Mouse (Mus musculus) left cerebral cortex, postnatal 25 days (tissue): ENCODE measurements around the gene Sowahb. TPM values are rescaled to one million over a fixed set of nuclear protein-coding genes. Genes with fewer than 3 reads are reported as not detected.
"Not testable (repeated sequence)": the region's sequence is repeated elsewhere in the genome, so short reads cannot be mapped to it uniquely, and the experiment has no call there.

ENCODE experiments used
- DNase-seq, 2 experiments: peaks; one replicate each; pipeline ENCODE4 v3.0.0; 2022; ENCODE audit warnings: low spot score in 2 of 2, mixed read lengths in 1 of 2
- intact Hi-C: fragments of 180-260 bp; cut with DNase I; formaldehyde crosslinking; loops from one replicate; pipeline ENCODE4 v1.15.1; 2025
- total RNA-seq, 2 experiments: library from RNA; stranded (reverse); gene quantifications; 2 replicates each; pipeline ENCODE4 v1.2.3; 2021

Gene Sowahb
- total RNA-seq, 2 experiments from 2014 or later, result 13.1 to 18.7 TPM

DNA sequence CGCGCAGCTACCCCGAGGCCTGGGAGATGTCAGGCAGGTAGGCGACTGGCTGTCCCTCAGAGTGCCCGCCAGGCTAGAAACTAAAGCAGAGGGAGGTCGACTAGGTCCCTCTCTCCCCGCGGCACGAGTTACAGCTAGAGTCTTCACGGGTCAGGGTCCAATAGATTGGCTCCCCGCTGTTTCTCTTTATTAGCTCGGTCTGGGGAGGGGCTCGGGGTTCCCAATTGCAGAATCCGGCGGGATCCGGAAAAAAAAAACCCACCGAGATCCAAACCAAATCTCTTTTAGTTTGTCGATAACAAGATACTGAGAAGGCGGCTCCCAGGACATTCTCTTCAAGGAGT lies 521 bp upstream of the Sowahb start:
- intact Hi-C loops, result loop anchor here (1.0 kb wide), 1 partner anchor 44 kb away; no protein-coding TSS in a partner anchor
- DNase-seq, result no peak

DNA sequence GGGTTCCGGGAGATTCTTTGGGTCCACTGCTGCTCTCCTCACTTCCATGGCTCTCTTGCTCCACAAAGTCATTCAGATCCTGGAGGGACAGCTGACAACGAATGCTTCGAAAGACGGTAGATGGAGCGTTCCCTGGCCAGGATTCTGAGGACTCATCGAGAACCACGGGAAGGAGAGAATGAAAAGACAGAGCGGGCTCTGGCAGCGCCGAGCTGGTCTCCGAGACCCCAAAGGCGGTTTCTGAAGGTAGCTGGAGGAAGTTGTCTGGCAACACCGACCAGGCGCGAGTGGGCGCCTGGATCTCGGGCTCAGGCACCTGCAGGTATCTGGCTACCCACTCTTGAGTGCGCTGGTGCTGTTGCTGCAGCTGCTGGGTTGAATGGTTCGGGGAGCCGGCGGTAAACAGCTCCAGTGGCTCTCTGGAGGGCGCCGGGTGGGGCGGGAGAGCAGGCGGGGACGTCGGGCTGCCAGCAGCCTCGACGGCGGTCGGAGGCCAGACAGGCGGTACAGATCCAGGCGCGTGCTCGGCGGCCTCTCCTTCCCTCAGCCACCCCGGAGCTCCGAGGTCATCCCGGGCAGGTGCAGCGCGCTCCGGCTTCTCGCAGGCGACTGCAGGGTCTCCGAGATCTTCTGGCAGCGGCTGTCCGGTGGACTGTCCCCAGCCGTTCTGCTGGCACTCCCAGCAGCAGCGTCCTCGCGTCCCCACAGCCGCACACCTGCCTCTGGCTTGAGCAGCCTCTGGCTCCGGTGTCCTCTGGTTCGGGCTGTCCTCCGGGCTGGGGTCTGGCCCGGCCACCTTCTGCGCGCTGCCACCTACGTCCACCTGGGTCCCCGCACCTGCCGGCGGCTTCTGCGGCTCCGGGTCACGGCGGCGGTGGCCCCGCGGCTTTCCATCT lies 886 bp downstream of the Sowahb start:
- intact Hi-C loops, result loop anchor here (1.0 kb wide), 1 partner anchor 89 kb away; no protein-coding TSS in a partner anchor
- no peak for DNase-seq

DNA sequence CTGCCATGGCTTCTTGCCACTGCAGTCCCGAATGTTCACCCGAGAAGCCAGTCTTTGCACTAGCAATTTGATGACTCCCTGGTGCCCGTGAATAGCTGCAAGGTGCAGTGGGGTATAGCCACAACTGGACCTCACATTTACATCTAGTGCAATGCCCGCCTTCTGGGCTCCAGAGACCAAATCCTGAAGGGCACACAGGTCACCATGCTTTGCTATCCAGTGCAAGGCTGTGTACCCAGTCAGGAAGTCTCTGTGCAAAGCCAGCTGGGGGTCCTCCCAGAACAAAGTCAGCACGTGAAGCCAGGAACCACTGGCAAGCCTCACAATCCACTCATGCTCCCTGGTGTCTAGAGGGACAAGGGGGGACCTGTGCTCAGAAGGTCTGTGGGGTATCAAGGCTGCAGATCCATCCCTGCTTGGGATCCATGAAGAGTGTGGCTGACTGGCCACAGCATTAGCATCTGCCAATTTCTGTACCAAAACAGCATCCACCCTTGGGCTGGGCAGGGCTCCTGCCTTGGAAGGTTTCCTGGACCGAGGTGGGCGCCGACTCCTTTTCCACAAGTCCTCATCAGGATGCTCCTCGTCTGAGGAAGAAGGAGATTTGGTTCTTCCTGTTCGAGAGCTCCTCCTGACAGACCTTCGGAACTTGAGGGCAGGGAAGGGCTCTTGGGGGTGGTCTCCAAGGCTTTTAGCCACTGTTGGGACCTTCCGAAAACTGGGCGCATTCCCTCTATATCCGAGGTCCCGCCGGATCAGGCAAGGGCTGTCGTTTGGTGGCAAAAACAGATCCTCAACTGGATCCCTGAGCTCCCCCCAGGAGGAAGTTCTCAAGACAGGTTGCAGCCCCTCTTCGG lies 1.8 kb downstream of the Sowahb start:
- peak in 1 of 2 experiments; percentile 53 for DNase-seq
- intact Hi-C loops, result loop anchor here (1.0 kb wide), 1 partner anchor 88 kb away; no protein-coding TSS in a partner anchor

DNA sequence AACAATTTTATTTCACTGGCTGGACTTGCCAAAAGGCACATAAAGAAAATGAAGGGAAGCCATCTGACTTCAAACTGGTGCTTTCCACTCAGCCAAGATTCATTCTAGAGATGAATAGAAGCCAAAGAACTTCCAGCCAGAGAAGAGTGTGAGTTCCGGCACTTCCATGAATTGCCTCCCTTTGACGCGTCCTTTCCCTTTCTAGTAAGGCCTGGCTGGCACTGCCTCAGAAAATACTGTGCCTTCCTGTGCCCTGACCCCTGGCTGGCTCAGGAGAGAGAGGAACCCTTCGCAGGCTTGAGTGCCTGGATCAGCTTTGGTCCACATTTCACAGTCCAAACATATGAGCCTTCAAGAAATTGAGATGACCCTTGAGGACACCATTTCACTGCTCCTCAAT lies 2.8 kb downstream of the Sowahb start:
- peak in 1 of 2 experiments; percentile 41 for DNase-seq
- intact Hi-C loops, result no loop called here

- intact Hi-C loops, result no loop called here
- no peak for DNase-seq
Measured at GRCm38 (mm10) chr5:93041276-93041675, 3.5 kb downstream of the Sowahb start.

GRCm38 (mm10) chr5:93040095-93040494 lies 4.7 kb downstream of the Sowahb start:
- no peak for DNase-seq
- intact Hi-C loops, result no loop called here

DNA sequence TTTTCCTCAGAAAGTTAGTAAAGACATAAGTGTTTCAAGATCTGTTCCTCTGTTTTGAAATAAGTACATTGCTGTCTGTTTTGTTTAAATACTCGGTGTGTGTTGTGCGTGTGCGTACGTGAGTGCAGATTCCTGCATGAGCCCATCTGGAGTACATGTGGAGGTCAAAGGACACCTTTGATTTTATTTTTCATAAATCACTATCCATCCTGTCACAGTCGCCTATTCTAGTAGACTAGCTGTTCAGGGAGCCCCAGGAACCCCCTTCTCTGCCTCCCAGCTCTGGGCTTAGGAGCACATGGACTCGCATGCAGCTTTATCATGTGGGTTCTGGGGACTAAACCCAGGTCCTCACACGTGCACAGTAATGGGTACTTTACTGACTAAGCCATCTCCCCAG lies 8.6 kb downstream of the Sowahb start:
- intact Hi-C loops, result no loop called here
- no peak for DNase-seq

- DNase-seq, result no peak
- intact Hi-C loops, result no loop called here
Measured at GRCm38 (mm10) chr5:93035285-93035684, 9.5 kb downstream of the Sowahb start.

- no peak for DNase-seq
Measured at GRCm38 (mm10) chr5:93033087-93033870, 11.5 kb downstream of the Sowahb start.

DNA sequence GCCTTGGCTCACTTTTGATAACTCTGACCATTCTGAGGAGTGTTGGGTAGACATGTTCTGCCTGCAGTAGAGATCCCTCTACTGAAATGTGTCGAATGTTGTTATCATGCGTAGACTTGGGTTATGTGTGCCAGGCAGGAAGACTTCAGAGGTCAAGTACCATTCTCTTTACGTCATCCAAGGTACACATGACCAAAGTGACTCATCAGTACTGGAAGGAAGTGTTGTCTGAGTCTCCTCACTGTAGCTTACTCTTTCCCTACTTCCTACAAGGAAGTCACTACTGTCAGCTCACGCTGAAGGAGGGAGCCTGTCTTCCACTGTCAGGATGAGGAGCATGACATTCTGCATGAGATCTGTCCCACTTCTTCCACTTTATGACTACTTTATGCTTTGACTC lies 12.2 kb downstream of the Sowahb start:
- intact Hi-C loops, result no loop called here
- DNase-seq, result no peak

More at GRCm38 (mm10) chr5:93033087-93033870, 11.5 kb downstream of the Sowahb start:
- intact Hi-C loops, result no loop called here

DNA sequence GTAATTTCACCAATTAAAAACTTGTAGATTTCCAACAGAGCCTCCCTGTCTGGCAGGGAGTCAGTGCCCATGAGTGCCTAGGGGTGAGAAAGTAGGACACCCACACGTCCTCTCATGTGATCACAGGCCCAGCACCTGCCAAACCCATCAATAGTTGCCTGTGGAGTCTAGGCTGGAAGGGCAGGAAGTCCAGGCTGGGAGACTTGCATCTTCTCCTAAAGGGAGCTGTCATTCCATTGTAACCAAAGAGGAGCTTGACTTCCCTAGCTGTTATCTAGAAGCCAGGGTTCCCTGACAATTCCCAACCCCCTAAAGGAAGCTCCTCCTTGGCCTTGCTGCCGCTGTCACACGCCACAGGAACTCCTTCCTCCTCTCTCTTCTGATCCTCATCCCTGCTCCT lies 14.0 kb downstream of the Sowahb start:
- intact Hi-C loops, result no loop called here
- no peak for DNase-seq

GRCm38 (mm10) chr5:93030411-93030810 lies 14.4 kb downstream of the Sowahb start:
- DNase-seq, result no peak
- intact Hi-C loops, result no loop called here

DNA sequence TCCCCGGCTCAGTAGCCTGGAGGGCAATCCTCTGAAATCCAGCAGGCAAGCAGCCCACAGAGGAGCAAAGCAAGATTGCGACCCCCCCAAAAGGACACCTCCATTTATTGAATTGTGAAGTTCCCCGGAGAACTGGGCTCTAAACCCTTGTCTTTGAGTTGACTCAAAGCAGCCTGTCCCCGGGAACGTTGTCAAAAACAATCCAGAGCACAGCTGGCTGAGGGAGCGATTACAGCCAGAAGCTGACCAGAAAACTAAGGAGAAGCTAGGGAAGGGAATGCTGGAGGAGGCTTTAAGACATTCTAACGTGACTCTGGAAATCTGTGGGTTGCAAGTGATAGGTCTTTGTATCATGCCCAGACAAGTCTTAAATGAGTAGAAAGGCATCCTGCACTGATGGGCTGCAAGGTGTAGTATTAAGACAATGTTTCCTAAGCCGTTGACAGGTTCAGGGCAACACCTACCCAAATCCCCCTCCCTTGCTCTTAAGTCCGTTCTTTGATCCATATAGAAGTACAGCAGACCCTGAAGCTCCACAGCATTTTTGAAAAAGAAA lies 17.6 kb downstream of the Sowahb start:
- intact Hi-C loops, result no loop called here
- no peak for DNase-seq

- intact Hi-C loops, result no loop called here
Measured at GRCm38 (mm10) chr5:93026437-93027119, 18.2 kb downstream of the Sowahb start.

GRCm38 (mm10) chr5:93024754-93025280 lies 20.0 kb downstream of the Sowahb start:
- intact Hi-C loops, result no loop called here
- DNase-seq, result peak in 1 of 2 experiments; percentile 71

More at GRCm38 (mm10) chr5:93026437-93027119, 18.2 kb downstream of the Sowahb start:
- DNase-seq, result no peak

DNA sequence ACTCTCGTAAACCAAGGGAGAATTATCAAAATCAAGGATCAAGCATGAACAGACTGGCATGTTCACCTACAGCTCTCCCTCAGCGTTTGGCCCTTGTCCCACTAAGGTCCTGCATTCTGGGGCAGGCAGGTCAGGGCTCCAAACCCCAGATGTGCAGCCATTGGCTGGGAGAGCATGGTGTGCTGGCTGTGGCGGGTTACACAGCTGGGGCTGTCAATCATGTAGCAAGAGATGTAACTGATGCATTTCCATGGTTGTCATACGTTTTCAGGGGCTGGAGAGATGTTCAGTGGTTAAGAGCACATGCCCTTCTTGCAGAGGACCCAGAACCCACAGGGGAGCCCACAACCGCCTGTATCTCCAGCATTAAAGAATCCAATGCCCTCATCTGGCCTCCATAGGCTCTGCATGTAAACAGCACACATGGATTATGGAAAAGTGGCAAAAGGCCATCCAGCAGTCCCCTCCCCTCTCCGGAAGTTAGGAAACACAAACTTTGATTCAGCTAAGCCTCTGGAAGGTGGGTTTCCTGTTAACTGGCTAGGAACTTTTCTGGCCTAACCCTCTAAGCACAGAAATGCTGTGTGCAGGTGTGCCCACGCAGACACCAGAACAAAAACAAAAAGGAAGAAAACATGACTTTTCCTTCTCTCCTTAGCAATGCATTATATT lies 22.6 kb downstream of the Sowahb start:
- DNase-seq, result no peak
- intact Hi-C loops, result no loop called here

DNA sequence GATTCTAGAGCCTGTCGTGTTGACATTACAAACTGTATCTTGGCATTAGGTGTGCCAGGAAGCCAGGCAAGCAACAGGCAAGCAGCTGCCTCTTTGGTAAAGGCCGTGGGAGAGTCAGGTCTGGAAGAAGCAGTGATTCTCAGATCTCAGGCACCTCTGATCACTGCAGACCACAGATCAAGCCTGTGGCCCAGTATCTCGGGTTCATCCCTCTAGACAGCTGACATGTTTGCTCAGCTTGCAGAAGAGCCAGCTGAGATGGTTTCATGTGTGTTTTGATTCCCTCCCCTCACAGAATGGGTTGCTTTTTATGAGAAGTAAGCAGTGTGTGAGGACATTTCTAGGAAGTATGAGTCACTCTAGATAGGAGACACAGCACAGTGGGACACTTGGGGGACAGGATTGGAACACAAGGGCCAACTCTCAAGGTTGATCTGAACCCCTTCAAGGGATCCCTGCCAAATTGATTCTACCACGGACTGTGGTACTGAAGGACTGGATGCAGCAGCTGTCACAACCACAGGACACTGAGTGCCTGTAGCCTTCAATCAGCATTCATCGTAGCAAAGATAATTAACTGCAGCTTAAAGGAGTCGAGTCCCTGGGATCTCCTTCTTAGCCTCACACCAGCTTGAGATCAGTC lies 24.7 kb downstream of the Sowahb start:
- no peak for DNase-seq
- intact Hi-C loops, result no loop called here

DNA sequence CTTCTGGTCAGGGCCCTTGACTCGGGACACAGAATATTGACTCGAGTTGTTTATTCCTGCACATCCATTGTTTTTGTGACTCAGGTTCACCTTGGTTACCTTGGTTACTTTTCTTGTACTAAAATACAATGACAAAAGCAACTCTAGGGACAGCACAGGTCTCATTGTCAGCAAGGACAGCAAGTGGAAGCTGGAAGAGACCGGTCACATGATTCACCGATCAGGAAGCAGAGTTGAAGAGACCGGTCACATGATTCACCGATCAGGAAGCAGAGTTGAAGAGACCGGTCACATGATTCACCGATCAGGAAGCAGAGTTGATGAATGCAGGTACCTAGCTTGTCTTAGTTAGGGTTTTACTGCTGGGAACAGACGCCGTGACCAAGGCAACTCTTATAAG lies 25.6 kb downstream of the Sowahb start:
- intact Hi-C loops, DNase-seq: not testable (repeated sequence)
